Mouse (Mus musculus): ENCODE measurements around the gene Ccdc155. TPM values are rescaled to one million over a fixed set of nuclear protein-coding genes. Genes with fewer than 3 reads are reported as not detected.
A peak's percentile ranks its signal among the peaks of the same experiment; 100 is the strongest.

Gene Ccdc155
- total and polyA plus RNA-seq, 3 experiments = not detected

DNA sequence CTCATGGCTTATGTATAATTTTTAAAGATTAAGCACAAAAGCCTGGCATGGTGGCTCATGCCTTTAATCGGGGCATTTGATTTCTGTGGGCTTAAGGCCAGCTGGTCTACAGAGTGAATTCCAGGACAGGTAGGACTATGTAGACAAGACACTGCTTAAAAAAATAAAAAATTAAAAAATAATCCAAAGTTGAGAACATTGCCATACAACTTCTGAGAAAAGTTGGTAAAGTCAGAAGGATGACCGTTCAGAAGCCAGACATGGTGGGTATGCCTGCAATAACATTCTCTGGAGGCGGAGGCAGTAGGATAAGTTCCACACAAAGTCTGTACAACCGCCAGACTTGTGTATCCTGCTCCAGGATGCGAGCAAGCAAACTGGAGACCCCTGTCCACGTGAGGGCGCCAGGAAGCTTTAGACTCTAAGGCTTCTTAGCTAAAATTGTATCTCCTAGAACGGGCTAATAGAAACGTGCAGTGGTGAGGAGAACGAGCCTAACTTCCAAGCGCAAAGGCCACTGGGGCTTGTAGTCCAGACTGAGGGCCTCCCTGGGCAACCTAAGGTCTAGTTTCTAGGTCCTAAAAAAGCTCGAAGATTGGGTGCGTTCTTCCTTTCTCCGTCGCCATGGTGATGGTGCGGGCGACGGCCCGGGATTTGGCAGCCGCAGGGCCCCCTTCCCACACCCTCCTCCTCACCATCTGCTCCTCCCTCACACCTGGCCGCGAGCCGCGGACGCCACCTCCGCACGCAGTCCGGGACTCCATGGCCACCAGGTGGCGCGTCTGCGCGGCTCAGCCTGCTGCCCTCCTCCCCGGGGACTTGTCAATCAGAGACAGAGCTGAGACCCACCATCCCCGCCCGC is 42.8 kb downstream of the Ccdc155 start:
- Histone ChIP-seq H3K4me3 (ENCODE audit: low read depth, low read length) (peak overlapping the region; percentile 70), H3K36me3 (replicated peaks) (peaks cover 43% of the 10 kb centered on the region), H3K27me3 (ENCODE audit: insufficient read depth, low read length) (peaks cover 43% of the 10 kb centered on the region), H3K4me1 (ENCODE audit: insufficient read depth, low read depth, low read length) (peaks cover 33% of the 10 kb centered on the region), H3K9me3 (replicated peaks) (no peaks in the 10 kb centered on the region)
- 0 out of 2 replicates have a peak, but pooled peaks have one; percentile 40 for ATAC-seq (ENCODE audit: extremely low read depth, insufficient number of reproducible peaks, low FRiP score, poor library complexity, severe bottlenecking)
- DNase-seq (ENCODE audit: low spot score) = peak; percentile 85
- TF ChIP-seq POLR2AphosphoS5 (IDR thresholded peaks at IDR 0.05; ENCODE audit: insufficient replicate concordance, low read depth, low read length) (no peak), CTCF (IDR thresholded peaks at IDR 0.05; ENCODE audit: low read depth, low read length) (peak; percentile 78)

DNA sequence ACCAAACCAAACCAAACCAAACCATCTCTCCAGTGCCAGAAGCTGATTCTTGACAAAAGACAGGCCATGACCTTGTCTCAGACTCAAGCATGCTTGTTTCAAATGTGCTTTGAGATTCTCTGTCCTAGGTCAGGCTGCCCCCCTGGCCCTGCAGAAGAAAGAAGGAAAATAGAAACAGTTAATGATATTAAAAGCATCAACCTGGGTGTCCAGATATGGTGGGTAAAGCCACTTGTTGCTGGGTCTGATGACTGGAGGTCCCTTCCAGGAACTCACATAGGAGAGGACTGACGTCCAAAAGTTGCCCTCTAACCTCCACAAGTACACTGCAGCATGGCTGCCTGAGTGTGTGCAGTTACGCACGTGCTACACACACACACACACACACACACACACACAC is 43.8 kb downstream of the Ccdc155 start:
- Histone ChIP-seq H3K4me3 (ENCODE audit: low read depth, low read length) (no peak overlapping the region), H3K27me3 (ENCODE audit: insufficient read depth, low read length) (peaks cover 36% of the 10 kb centered on the region), H3K36me3 (replicated peaks) (peaks cover 53% of the 10 kb centered on the region), H3K4me1 (ENCODE audit: insufficient read depth, low read depth, low read length) (peaks cover 39% of the 10 kb centered on the region), H3K9me3 (replicated peaks) (no peaks in the 10 kb centered on the region)
- TF ChIP-seq CTCF (IDR thresholded peaks at IDR 0.05; ENCODE audit: low read depth, low read length) (no peak), POLR2AphosphoS5 (IDR thresholded peaks at IDR 0.05; ENCODE audit: insufficient replicate concordance, low read depth, low read length) (no peak), GATA2 (IDR thresholded peaks at IDR 0.05; ENCODE audit: borderline replicate concordance, low read depth, low read length) (no peak), TAL1 (conservative IDR thresholded peaks at IDR 0.05; ENCODE audit: low read depth, low read length) (no peak)
- ATAC-seq (ENCODE audit: extremely low read depth, insufficient number of reproducible peaks, low FRiP score, poor library complexity, severe bottlenecking) (no peak), DNase-seq (ENCODE audit: low spot score) (no peak)

DNA sequence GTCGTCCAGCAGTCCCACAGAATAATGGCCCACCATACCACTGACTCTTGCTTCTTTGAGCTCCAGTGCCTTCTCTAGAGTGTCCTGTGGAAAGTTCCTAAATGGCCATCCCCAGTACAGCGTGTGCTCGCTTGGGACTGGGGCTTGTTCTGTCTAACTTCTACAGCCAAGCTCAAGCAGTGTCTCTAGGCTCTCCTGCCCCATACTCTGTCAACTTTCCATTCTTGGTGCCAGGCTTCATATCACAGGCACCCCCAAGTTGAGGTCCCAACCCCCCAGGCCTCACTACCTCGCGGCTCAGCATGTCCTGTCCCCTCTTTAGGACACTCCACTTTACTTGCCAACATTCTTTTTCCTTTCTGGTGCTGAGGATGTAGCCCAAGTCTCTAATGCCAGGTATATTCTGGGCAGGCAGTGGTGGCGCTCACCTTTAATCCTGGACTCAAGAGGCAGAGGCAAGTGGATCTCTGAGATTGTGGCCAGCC is 44.3 kb downstream of the Ccdc155 start:
- H3K4me3 ChIP-seq (ENCODE audit: low read depth, low read length) = no peak overlapping the region
- DNase-seq (ENCODE audit: low spot score) (no peak), ATAC-seq (ENCODE audit: extremely low read depth, insufficient number of reproducible peaks, low FRiP score, poor library complexity, severe bottlenecking) (no peak)
- H3K4me1 ChIP-seq (ENCODE audit: insufficient read depth, low read depth, low read length) = peaks cover 45% of the 10 kb centered on the region
- TF ChIP-seq GATA2 (IDR thresholded peaks at IDR 0.05; ENCODE audit: borderline replicate concordance, low read depth, low read length) (no peak), TAL1 (conservative IDR thresholded peaks at IDR 0.05; ENCODE audit: low read depth, low read length) (no peak), POLR2AphosphoS5 (IDR thresholded peaks at IDR 0.05; ENCODE audit: insufficient replicate concordance, low read depth, low read length) (no peak), GATA1 (IDR thresholded peaks at IDR 0.05; ENCODE audit: borderline replicate concordance, low read length) (no peak), CTCF (IDR thresholded peaks at IDR 0.05; ENCODE audit: low read depth, low read length) (no peak)
- peaks cover 57% of the 10 kb centered on the region for H3K36me3 ChIP-seq (replicated peaks)
- H3K9me3 ChIP-seq (replicated peaks) = no peaks in the 10 kb centered on the region
- H3K27me3 ChIP-seq (ENCODE audit: insufficient read depth, low read length) = peaks cover 30% of the 10 kb centered on the region

DNA sequence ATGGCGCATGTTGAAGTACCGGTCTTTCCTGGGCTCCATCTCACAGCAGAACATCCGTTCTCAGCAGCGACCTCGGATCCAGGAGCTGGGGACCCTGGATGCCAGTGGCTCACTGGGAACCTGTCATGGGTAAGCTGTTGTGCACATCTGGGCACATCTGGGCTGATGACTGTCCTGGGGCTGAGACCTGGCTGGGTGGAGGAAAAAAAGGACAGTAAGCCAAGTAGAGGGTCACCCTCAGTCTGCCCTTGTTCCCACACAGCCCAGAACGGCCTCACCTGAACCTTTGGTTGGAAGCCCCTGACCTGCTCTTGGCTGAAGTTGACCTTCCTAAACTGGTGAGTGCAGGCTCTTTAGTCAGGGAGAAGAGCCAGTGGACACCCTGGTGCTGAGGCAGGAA is 45.7 kb downstream of the Ccdc155 start:
- DNase-seq (ENCODE audit: low spot score) (no peak), ATAC-seq (ENCODE audit: extremely low read depth, insufficient number of reproducible peaks, low FRiP score, poor library complexity, severe bottlenecking) (no peak)
- Histone ChIP-seq H3K27me3 (ENCODE audit: insufficient read depth, low read length) (peaks cover 17% of the 10 kb centered on the region), H3K9me3 (replicated peaks) (no peaks in the 10 kb centered on the region), H3K36me3 (replicated peaks) (peaks cover 57% of the 10 kb centered on the region), H3K4me1 (ENCODE audit: insufficient read depth, low read depth, low read length) (peaks cover 47% of the 10 kb centered on the region), H3K4me3 (ENCODE audit: low read depth, low read length) (no peak overlapping the region)
- TF ChIP-seq TAL1 (conservative IDR thresholded peaks at IDR 0.05; ENCODE audit: low read depth, low read length) = no peak
- no peak for TF ChIP-seq POLR2AphosphoS5 (IDR thresholded peaks at IDR 0.05; ENCODE audit: insufficient replicate concordance, low read depth, low read length)
- no peak for TF ChIP-seq GATA1 (IDR thresholded peaks at IDR 0.05; ENCODE audit: borderline replicate concordance, low read length)
- no peak for TF ChIP-seq CTCF (IDR thresholded peaks at IDR 0.05; ENCODE audit: low read depth, low read length)
- no peak for TF ChIP-seq GATA2 (IDR thresholded peaks at IDR 0.05; ENCODE audit: borderline replicate concordance, low read depth, low read length)

DNA sequence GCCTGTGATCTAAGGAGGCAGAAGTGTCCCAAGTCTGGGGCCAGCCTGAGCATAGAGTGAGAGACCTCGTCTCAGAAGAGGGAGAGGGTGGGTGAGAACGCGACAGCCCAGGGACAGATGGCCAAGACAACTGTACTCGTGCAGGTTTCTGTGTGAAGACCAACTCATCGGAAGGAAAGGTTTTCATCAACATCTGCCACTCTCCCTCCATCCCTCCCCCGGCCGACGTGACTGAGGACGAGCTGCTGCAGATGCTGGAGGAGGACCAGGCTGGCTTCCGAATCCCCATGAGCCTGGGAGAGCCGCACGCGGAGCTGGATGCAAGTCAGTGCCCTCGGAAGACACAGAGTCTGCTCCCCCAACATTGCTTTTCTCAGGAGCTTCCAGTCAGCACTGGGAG is 47.2 kb downstream of the Ccdc155 start:
- H3K4me1 ChIP-seq (ENCODE audit: insufficient read depth, low read depth, low read length) = peaks cover 36% of the 10 kb centered on the region
- peaks cover 59% of the 10 kb centered on the region for H3K36me3 ChIP-seq (replicated peaks)
- H3K4me3 ChIP-seq (ENCODE audit: low read depth, low read length) = no peak overlapping the region
- TF ChIP-seq TAL1 (conservative IDR thresholded peaks at IDR 0.05; ENCODE audit: low read depth, low read length) = no peak
- no peak for TF ChIP-seq POLR2AphosphoS5 (IDR thresholded peaks at IDR 0.05; ENCODE audit: insufficient replicate concordance, low read depth, low read length)
- TF ChIP-seq GATA1 (IDR thresholded peaks at IDR 0.05; ENCODE audit: borderline replicate concordance, low read length) = no peak
- no peak for TF ChIP-seq CTCF (IDR thresholded peaks at IDR 0.05; ENCODE audit: low read depth, low read length)
- TF ChIP-seq GATA2 (IDR thresholded peaks at IDR 0.05; ENCODE audit: borderline replicate concordance, low read depth, low read length) = no peak
- H3K27me3 ChIP-seq (ENCODE audit: insufficient read depth, low read length) = peaks cover 1% of the 10 kb centered on the region
- no peak for DNase-seq (ENCODE audit: low spot score)
- no peak for ATAC-seq (ENCODE audit: extremely low read depth, insufficient number of reproducible peaks, low FRiP score, poor library complexity, severe bottlenecking)
- no peaks in the 10 kb centered on the region for H3K9me3 ChIP-seq (replicated peaks)

DNA sequence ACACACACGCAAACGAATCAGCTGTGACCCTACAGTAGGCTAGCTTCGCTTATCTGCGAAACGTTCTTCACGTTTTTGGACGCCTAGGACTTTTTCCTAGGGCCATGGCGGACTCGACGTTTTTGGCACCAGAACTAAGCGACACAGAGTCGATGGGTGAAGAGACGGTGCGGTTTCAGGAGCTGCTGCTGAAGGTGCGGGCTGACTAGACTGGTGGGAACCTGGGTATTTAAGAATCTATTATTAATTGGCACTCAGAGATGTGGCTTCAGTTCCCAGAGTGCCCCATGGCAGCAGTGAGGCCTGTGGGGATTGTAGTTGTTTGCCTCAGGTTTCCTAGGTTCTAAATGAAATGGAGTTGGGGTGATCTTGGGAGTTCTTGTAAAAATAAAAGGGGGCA is 48.5 kb downstream of the Ccdc155 start:
- TF ChIP-seq CTCF (IDR thresholded peaks at IDR 0.05; ENCODE audit: low read depth, low read length) (no peak), GATA2 (IDR thresholded peaks at IDR 0.05; ENCODE audit: borderline replicate concordance, low read depth, low read length) (no peak), TAL1 (conservative IDR thresholded peaks at IDR 0.05; ENCODE audit: low read depth, low read length) (no peak), GATA1 (IDR thresholded peaks at IDR 0.05; ENCODE audit: borderline replicate concordance, low read length) (no peak), POLR2AphosphoS5 (IDR thresholded peaks at IDR 0.05; ENCODE audit: insufficient replicate concordance, low read depth, low read length) (no peak)
- no peak for ATAC-seq (ENCODE audit: extremely low read depth, insufficient number of reproducible peaks, low FRiP score, poor library complexity, severe bottlenecking)
- peak overlapping the region; percentile 47; the same call in 1 of the 2 replicates for H3K4me3 ChIP-seq (ENCODE audit: low read depth, low read length)
- no peaks in the 10 kb centered on the region for H3K27me3 ChIP-seq (ENCODE audit: insufficient read depth, low read length)
- peaks cover 69% of the 10 kb centered on the region for H3K36me3 ChIP-seq (replicated peaks)
- DNase-seq (ENCODE audit: low spot score) = no peak
- peaks cover 36% of the 10 kb centered on the region for H3K4me1 ChIP-seq (ENCODE audit: insufficient read depth, low read depth, low read length)
- H3K9me3 ChIP-seq (replicated peaks) = no peaks in the 10 kb centered on the region
